Mouse (Mus musculus) G1E (cell line): ENCODE results near the gene Trpm4. TPM values are rescaled to one million over a fixed set of nuclear protein-coding genes. Genes with fewer than 3 reads are reported as not detected.

ENCODE experiments used
- ATAC-seq: 2 replicates; pipeline ENCODE4 v1.8.0; 2016; ENCODE audit warnings: mild to moderate bottlenecking; ENCODE audit not compliant: insufficient number of reproducible peaks, poor library complexity, low FRiP score, severe bottlenecking; ENCODE audit errors: extremely low read depth
- DNase-seq: peaks from one replicate; pipeline ENCODE4 v3.0.0; 2012; ENCODE audit warnings: low spot score
- H3K27me3 ChIP-seq: 2 replicates; pipeline ENCODE4 v1.6.1; 2012; ENCODE audit warnings: mild to moderate bottlenecking, low read length, inconsistent platforms; ENCODE audit not compliant: insufficient read depth
- H3K36me3 ChIP-seq: replicated peaks from 2 replicates; pipeline ENCODE3; 2012; ENCODE audit warnings: mild to moderate bottlenecking, inconsistent platforms
- H3K4me1 ChIP-seq: 2 replicates; pipeline ENCODE4 v1.6.1; 2012; ENCODE audit warnings: low read depth, low read length, inconsistent platforms, mixed read lengths; ENCODE audit not compliant: insufficient read depth
- H3K4me3 ChIP-seq: 2 replicates; pipeline ENCODE4 v1.5.1; 2012; ENCODE audit warnings: low read depth, mild to moderate bottlenecking, inconsistent platforms, low read length, moderate library complexity, mixed read lengths
- H3K9me3 ChIP-seq: replicated peaks from 2 replicates; pipeline ENCODE4 v1.6.1; 2012; ENCODE audit warnings: inconsistent platforms
- CTCF ChIP-seq: IDR thresholded peaks from 2 replicates; pipeline ENCODE4 v1.5.1; 2012; ENCODE audit warnings: low read depth, low read length, inconsistent platforms, mixed read lengths
- GATA1 ChIP-seq: IDR thresholded peaks from 2 replicates; pipeline ENCODE4 v1.6.1; 2012; ENCODE audit warnings: borderline replicate concordance, low read length, inconsistent platforms, mixed read lengths
- GATA2 ChIP-seq: IDR thresholded peaks from 2 replicates; pipeline ENCODE4 v1.6.1; 2012; ENCODE audit warnings: low read depth, low read length, inconsistent platforms, borderline replicate concordance
- POLR2AphosphoS5 ChIP-seq: IDR thresholded peaks from 2 replicates; pipeline ENCODE4 v1.6.1; 2012; ENCODE audit warnings: low read depth, low read length, inconsistent platforms; ENCODE audit not compliant: insufficient replicate concordance
- TAL1 ChIP-seq: conservative IDR thresholded peaks from 2 replicates; pipeline ENCODE4 v1.6.1; 2012; ENCODE audit warnings: low read depth, low read length, inconsistent platforms, mixed read lengths
- polyA plus RNA-seq: library from polyadenylated mRNA; stranded (reverse); fragments of >175 nt; gene quantifications from 2 replicates; pipeline ENCODE4 v1.2.3, GENCODE M21; 2012
- total RNA-seq, 2 experiments: library from RNA; stranded (forward) in 1 of 2; stranded (reverse) in 1 of 2; fragments of 200-1000 nt in 1 of 2; fragments of >200 nt in 1 of 2; fragmentation: Nextera tagmentation in 1 of 2; gene quantifications; 2 replicates each; pipeline ENCODE4 v1.2.3; 2014 to 2017

Trpm4 gene
- total and polyA plus RNA-seq, 3 experiments: 0.21 to 0.49 TPM; not detected in 1

- no peak for DNase-seq
- TF ChIP-seq POLR2AphosphoS5 (no peak), GATA2 (no peak), GATA1 (no peak), TAL1 (no peak), CTCF (no peak)
- H3K4me3 ChIP-seq: no peak overlapping the region
- peaks cover 43% of the 10 kb centered on the region for H3K36me3 ChIP-seq
- no peaks in the 10 kb centered on the region for H3K9me3 ChIP-seq
- peaks cover 60% of the 10 kb centered on the region for H3K4me1 ChIP-seq
- peaks cover 30% of the 10 kb centered on the region for H3K27me3 ChIP-seq
- no peak for ATAC-seq
These were observed 35.6 kb upstream of the Trpm4 start for GRCm38 (mm10) chr7:45369022-45369745.

GRCm38 (mm10) chr7:45368178-45368577, 34.6 kb upstream of the Trpm4 start:
- peak overlapping the region; percentile 73; the same call in 1 of the 2 replicates for H3K4me3 ChIP-seq
- peaks cover 60% of the 10 kb centered on the region for H3K4me1 ChIP-seq
- H3K9me3 ChIP-seq: no peaks in the 10 kb centered on the region
- ATAC-seq (no peak), DNase-seq (no peak)
- H3K36me3 ChIP-seq: peaks cover 33% of the 10 kb centered on the region
- TF ChIP-seq POLR2AphosphoS5: no peak
- TF ChIP-seq CTCF: no peak
- TF ChIP-seq TAL1: no peak
- no peak for TF ChIP-seq GATA1
- TF ChIP-seq GATA2: no peak
- peaks cover 39% of the 10 kb centered on the region for H3K27me3 ChIP-seq

- TF ChIP-seq GATA1 (no peak), CTCF (peak; percentile 57), GATA2 (no peak), TAL1 (no peak)
- peaks cover 62% of the 10 kb centered on the region for H3K4me1 ChIP-seq
- peak overlapping the region; percentile 73 for H3K4me3 ChIP-seq
- peak; percentile 78 for ATAC-seq
- no peaks in the 10 kb centered on the region for H3K9me3 ChIP-seq
- H3K27me3 ChIP-seq: peaks cover 47% of the 10 kb centered on the region
- peak; percentile 99 for DNase-seq
- H3K36me3 ChIP-seq: peaks cover 23% of the 10 kb centered on the region
These were observed 33.7 kb upstream of the Trpm4 start for GRCm38 (mm10) chr7:45367020-45367880.

- Histone ChIP-seq H3K27me3 (peaks cover 52% of the 10 kb centered on the region), H3K4me1 (peaks cover 58% of the 10 kb centered on the region)
These were observed 33.1 kb upstream of the Trpm4 start, which contains the start of gene Ppfia3 for GRCm38 (mm10) chr7:45366652-45367019. Gene Ppfia3, minus strand, starts transcription at chr7:45367019.

GRCm38 (mm10) chr7:45365742-45366651, 32.4 kb upstream of the Trpm4 start:
- H3K9me3 ChIP-seq: peaks cover 3% of the 10 kb centered on the region; the same call in 1 of the 2 replicates
- peak overlapping the region; percentile 73 for H3K4me3 ChIP-seq
- TF ChIP-seq TAL1: no peak
- no peak for TF ChIP-seq GATA2
- no peak for TF ChIP-seq CTCF
- no peak for TF ChIP-seq POLR2AphosphoS5
- TF ChIP-seq GATA1: no peak
- peaks cover 59% of the 10 kb centered on the region for H3K27me3 ChIP-seq
- DNase-seq (no peak), ATAC-seq (no peak)
- H3K4me1 ChIP-seq: peaks cover 54% of the 10 kb centered on the region
- peaks cover 13% of the 10 kb centered on the region for H3K36me3 ChIP-seq

More at GRCm38 (mm10) chr7:45366652-45367019, 33.1 kb upstream of the Trpm4 start, which contains the start of gene Ppfia3:
- H3K9me3 ChIP-seq: no peaks in the 10 kb centered on the region; the same call in 1 of the 2 replicates
- TF ChIP-seq CTCF (no peak), GATA2 (no peak), TAL1 (no peak), POLR2AphosphoS5 (no peak), GATA1 (no peak)
- H3K4me3 ChIP-seq: peak within 1 kb of the TSS; percentile 73
- no peak for ATAC-seq
- peaks cover 18% of the 10 kb centered on the region for H3K36me3 ChIP-seq
- DNase-seq: no peak

GRCm38 (mm10) chr7:45363983-45364382, 30.4 kb upstream of the Trpm4 start:
- DNase-seq (no peak), ATAC-seq (no peak)
- TF ChIP-seq POLR2AphosphoS5 (no peak), TAL1 (no peak), CTCF (no peak), GATA2 (no peak), GATA1 (no peak)
- H3K4me3 ChIP-seq: no peak overlapping the region
- H3K4me1 ChIP-seq: peaks cover 39% of the 10 kb centered on the region
- H3K36me3 ChIP-seq: peaks cover 10% of the 10 kb centered on the region
- H3K27me3 ChIP-seq: peaks cover 59% of the 10 kb centered on the region
- H3K9me3 ChIP-seq: peaks cover 3% of the 10 kb centered on the region; the same call in 1 of the 2 replicates
